Mouse (Mus musculus): ENCODE measurements around the gene Zfp941. TPM values are rescaled to one million over a fixed set of nuclear protein-coding genes. Genes with fewer than 3 reads are reported as not detected.

The Zfp941 gene
- polyA plus RNA-seq, 1 experiment = 0.45 TPM

- DNase-seq (ENCODE audit: low spot score) = peak; percentile 19
These were observed 19.1 kb upstream of the Zfp941 start for GRCm38 (mm10) chr7:140840750-140841735.

GRCm38 (mm10) chr7:140839556-140839955 lies 17.6 kb upstream of the Zfp941 start:
- DNase-seq (ENCODE audit: low spot score) = peak; percentile 13

- DNase-seq (ENCODE audit: low spot score) = peak; percentile 16
These were observed 14.5 kb upstream of the Zfp941 start for GRCm38 (mm10) chr7:140836243-140837115.

- peak; percentile 15 for DNase-seq (ENCODE audit: low spot score)
These were observed 13.7 kb upstream of the Zfp941 start for GRCm38 (mm10) chr7:140835758-140836087.

- peak; percentile 46 for DNase-seq (ENCODE audit: low spot score)
These were observed 13.2 kb upstream of the Zfp941 start, which contains the start of gene Urah for GRCm38 (mm10) chr7:140834968-140835757. Gene Urah (plus strand): TSS chr7:140835018.

GRCm38 (mm10) chr7:140833341-140833740 lies 11.4 kb upstream of the Zfp941 start:
- no peak for DNase-seq (ENCODE audit: low spot score)

- no peak for DNase-seq (ENCODE audit: low spot score)
These were observed 9.5 kb upstream of the Zfp941 start for GRCm38 (mm10) chr7:140831447-140831846.

GRCm38 (mm10) chr7:140828171-140828881 lies 6.3 kb upstream of the Zfp941 start:
- DNase-seq (ENCODE audit: low spot score) = no peak

- no peak for DNase-seq (ENCODE audit: low spot score)
These were observed 753 bp upstream of the Zfp941 start for GRCm38 (mm10) chr7:140822731-140823130.

- DNase-seq (ENCODE audit: low spot score) = no peak
These were observed 699 bp downstream of the Zfp941 start for GRCm38 (mm10) chr7:140821305-140821652.

GRCm38 (mm10) chr7:140820173-140820572 lies 1.8 kb downstream of the Zfp941 start:
- no peak for DNase-seq (ENCODE audit: low spot score)

- no peak for DNase-seq (ENCODE audit: low spot score)
These were observed 9.1 kb downstream of the Zfp941 start for GRCm38 (mm10) chr7:140812850-140813249.

- no peak for DNase-seq (ENCODE audit: low spot score)
These were observed 10.3 kb downstream of the Zfp941 start for GRCm38 (mm10) chr7:140811714-140812113.

- DNase-seq (ENCODE audit: low spot score) = no peak
These were observed 11.5 kb downstream of the Zfp941 start for GRCm38 (mm10) chr7:140810496-140810895.

GRCm38 (mm10) chr7:140805704-140806103 lies 16.3 kb downstream of the Zfp941 start:
- no peak for DNase-seq (ENCODE audit: low spot score)

GRCm38 (mm10) chr7:140802629-140803028 lies 19.3 kb downstream of the Zfp941 start:
- DNase-seq (ENCODE audit: low spot score) = no peak

GRCm38 (mm10) chr7:140798212-140798611 lies 23.8 kb downstream of the Zfp941 start:
- no peak for DNase-seq (ENCODE audit: low spot score)

- no peak for DNase-seq (ENCODE audit: low spot score)
These were observed 24.4 kb downstream of the Zfp941 start for GRCm38 (mm10) chr7:140797619-140798018.

GRCm38 (mm10) chr7:140793541-140793940 lies 28.4 kb downstream of the Zfp941 start:
- DNase-seq (ENCODE audit: low spot score) = no peak

GRCm38 (mm10) chr7:140788053-140788435 lies 33.9 kb downstream of the Zfp941 start:
- DNase-seq (ENCODE audit: low spot score) = no peak
